Mouse (Mus musculus): ENCODE results near the gene Bicdl1.

Gene Bicdl1

GRCm38 (mm10) chr5:115726581-115726980 is 4.8 kb downstream of the Bicdl1 start:
- in situ Hi-C loops (cut with MboI; ENCODE audit: unreplicated experiment in 2 of 2), result no loop called here

- in situ Hi-C loops (cut with MboI; ENCODE audit: unreplicated experiment in 2 of 2), result no loop called here
Observed at GRCm38 (mm10) chr5:115726019-115726418, 5.4 kb downstream of the Bicdl1 start.

GRCm38 (mm10) chr5:115724422-115724821 is 7.0 kb downstream of the Bicdl1 start:
- in situ Hi-C loops (cut with MboI; ENCODE audit: unreplicated experiment in 2 of 2), result no loop called here

GRCm38 (mm10) chr5:115722188-115722959 is 9.0 kb downstream of the Bicdl1 start:
- in situ Hi-C loops (cut with MboI; ENCODE audit: unreplicated experiment in 2 of 2), result no loop called here

GRCm38 (mm10) chr5:115720761-115721160 is 10.7 kb downstream of the Bicdl1 start:
- in situ Hi-C loops (cut with MboI; ENCODE audit: unreplicated experiment in 2 of 2), result no loop called here

GRCm38 (mm10) chr5:115717693-115718092 is 13.7 kb downstream of the Bicdl1 start:
- in situ Hi-C loops (cut with MboI; ENCODE audit: unreplicated experiment in 2 of 2), result no loop called here

- in situ Hi-C loops (cut with MboI; ENCODE audit: unreplicated experiment in 2 of 2), result no loop called here
Observed at GRCm38 (mm10) chr5:115717106-115717505, 14.3 kb downstream of the Bicdl1 start.

GRCm38 (mm10) chr5:115716426-115716825 is 15.0 kb downstream of the Bicdl1 start:
- in situ Hi-C loops (cut with MboI; ENCODE audit: unreplicated experiment in 2 of 2), result no loop called here

GRCm38 (mm10) chr5:115714761-115715160 is 16.7 kb downstream of the Bicdl1 start:
- in situ Hi-C loops (cut with MboI; ENCODE audit: unreplicated experiment in 2 of 2), result no loop called here

- in situ Hi-C loops (cut with MboI; ENCODE audit: unreplicated experiment in 2 of 2), result no loop called here
Observed at GRCm38 (mm10) chr5:115712487-115712886, 18.9 kb downstream of the Bicdl1 start.

GRCm38 (mm10) chr5:115711636-115712419 is 19.6 kb downstream of the Bicdl1 start:
- in situ Hi-C loops (cut with MboI; ENCODE audit: unreplicated experiment in 2 of 2), result no loop called here

- in situ Hi-C loops (cut with MboI; ENCODE audit: unreplicated experiment in 2 of 2), result no loop called here
Observed at GRCm38 (mm10) chr5:115710171-115710570, 21.2 kb downstream of the Bicdl1 start.

GRCm38 (mm10) chr5:115708930-115709329 is 22.5 kb downstream of the Bicdl1 start:
- in situ Hi-C loops (cut with MboI; ENCODE audit: unreplicated experiment in 2 of 2), result no loop called here

- in situ Hi-C loops (cut with MboI; ENCODE audit: unreplicated experiment in 2 of 2), result no loop called here
Observed at GRCm38 (mm10) chr5:115701981-115702380, 29.4 kb downstream of the Bicdl1 start.

- in situ Hi-C loops (cut with MboI; ENCODE audit: unreplicated experiment in 2 of 2), result no loop called here
Observed at GRCm38 (mm10) chr5:115701215-115701614, 30.2 kb downstream of the Bicdl1 start.

GRCm38 (mm10) chr5:115696811-115697210 is 34.6 kb downstream of the Bicdl1 start:
- in situ Hi-C loops (cut with MboI; ENCODE audit: unreplicated experiment in 2 of 2), result no loop called here

GRCm38 (mm10) chr5:115695191-115695770 is 36.1 kb downstream of the Bicdl1 start:
- in situ Hi-C loops (cut with MboI; ENCODE audit: unreplicated experiment in 2 of 2), result no loop called here

- in situ Hi-C loops (cut with MboI; ENCODE audit: unreplicated experiment in 2 of 2), result no loop called here
Observed at GRCm38 (mm10) chr5:115693271-115693670, 38.1 kb downstream of the Bicdl1 start.

- in situ Hi-C loops (cut with MboI; ENCODE audit: unreplicated experiment in 2 of 2), result no loop called here
Observed at GRCm38 (mm10) chr5:115686716-115687115, 44.7 kb downstream of the Bicdl1 start.

- in situ Hi-C loops (cut with MboI; ENCODE audit: unreplicated experiment in 2 of 2), result no loop called here
Observed at GRCm38 (mm10) chr5:115685126-115685525, 46.3 kb downstream of the Bicdl1 start.

GRCm38 (mm10) chr5:115671846-115672245 is 59.6 kb downstream of the Bicdl1 start:
- in situ Hi-C loops (cut with MboI; ENCODE audit: unreplicated experiment in 2 of 2), result loop anchor here (25.0 kb wide), 1 partner anchor 1715 kb away; the partner anchor contains the start of gene Rfc5 (in 2 of the 2)

All from v-Abl transformed pro-B cells (cell line).